Mouse (Mus musculus): ENCODE measurements around the gene Stard10. TPM values are rescaled to one million over a fixed set of nuclear protein-coding genes. Genes with fewer than 3 reads are reported as not detected.

Gene Stard10
- polyA plus RNA-seq, 1 experiment, result 13.5 TPM

- no peak overlapping the region for H3K4me3 ChIP-seq (ENCODE audit: insufficient read depth, low read length)
- no peak overlapping the region for H3K27ac ChIP-seq (ENCODE audit: insufficient read depth, low read length)
- H3K4me1 ChIP-seq (ENCODE audit: control insufficient read depth, insufficient read depth, low read length), result peaks cover 4% of the 10 kb centered on the region; the same call in 1 of the 2 replicates
- TF ChIP-seq CTCF (IDR thresholded peaks at IDR 0.05; ENCODE audit: borderline replicate concordance, insufficient read depth, low read length) (no peak), POLR2A (IDR thresholded peaks at IDR 0.05; ENCODE audit: low read depth, low read length) (no peak)
Observed at GRCm38 (mm10) chr7:101298375-101298774, 18.5 kb upstream of the Stard10 start.

DNA sequence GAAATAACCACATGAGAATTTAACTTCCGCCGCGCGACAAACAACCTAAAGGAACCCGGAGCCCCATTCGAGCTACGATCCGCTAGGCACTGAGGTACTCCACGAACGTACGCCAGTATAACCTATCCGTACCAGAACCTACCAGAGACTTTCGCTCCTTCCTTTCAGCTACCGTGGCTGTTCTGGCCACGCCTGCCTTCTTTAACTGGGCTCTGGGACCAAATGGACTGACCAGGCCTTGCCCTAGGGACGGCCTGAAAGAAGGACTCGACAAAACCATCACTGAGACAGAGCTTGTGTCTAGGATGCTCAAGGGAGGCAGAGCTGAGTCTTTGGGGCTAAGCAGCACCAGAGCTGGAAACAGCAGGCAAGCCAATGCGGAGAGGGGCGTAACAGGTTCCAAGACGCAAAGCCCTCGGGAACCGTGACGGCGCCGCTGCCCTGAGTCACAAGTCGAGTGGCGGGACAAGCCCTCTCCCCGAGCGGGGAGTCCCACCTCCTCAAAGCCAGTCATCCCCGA, 15.5 kb upstream of the Stard10 start:
- Histone ChIP-seq H3K4me3 (ENCODE audit: insufficient read depth, low read length) (peak overlapping the region; percentile 62), H3K27ac (ENCODE audit: insufficient read depth, low read length) (peak overlapping the region; percentile 58), H3K4me1 (ENCODE audit: control insufficient read depth, insufficient read depth, low read length) (peaks cover 4% of the 10 kb centered on the region; the same call in 1 of the 2 replicates)
- TF ChIP-seq CTCF (IDR thresholded peaks at IDR 0.05; ENCODE audit: borderline replicate concordance, insufficient read depth, low read length) (no peak), POLR2A (IDR thresholded peaks at IDR 0.05; ENCODE audit: low read depth, low read length) (no peak)

GRCm38 (mm10) chr7:101301881-101302456, 14.9 kb upstream of the Stard10 start, which contains the start of gene Atg16l2:
Gene Atg16l2, minus strand, starts transcription at chr7:101302251.
- TF ChIP-seq POLR2A (IDR thresholded peaks at IDR 0.05; ENCODE audit: low read depth, low read length) (peak; percentile 74), CTCF (IDR thresholded peaks at IDR 0.05; ENCODE audit: borderline replicate concordance, insufficient read depth, low read length) (no peak)
- Histone ChIP-seq H3K27ac (ENCODE audit: insufficient read depth, low read length) (peak within 1 kb of the TSS; percentile 58), H3K4me3 (ENCODE audit: insufficient read depth, low read length) (peak within 1 kb of the TSS; percentile 62), H3K4me1 (ENCODE audit: control insufficient read depth, insufficient read depth, low read length) (peaks cover 4% of the 10 kb centered on the region; the same call in 1 of the 2 replicates)

- Histone ChIP-seq H3K4me3 (ENCODE audit: insufficient read depth, low read length) (no peak overlapping the region), H3K4me1 (ENCODE audit: control insufficient read depth, insufficient read depth, low read length) (peaks cover 11% of the 10 kb centered on the region), H3K27ac (ENCODE audit: insufficient read depth, low read length) (no peak overlapping the region)
- no peak for TF ChIP-seq CTCF (IDR thresholded peaks at IDR 0.05; ENCODE audit: borderline replicate concordance, insufficient read depth, low read length)
- TF ChIP-seq POLR2A (IDR thresholded peaks at IDR 0.05; ENCODE audit: low read depth, low read length), result no peak
Observed at GRCm38 (mm10) chr7:101302691-101303090, 14.2 kb upstream of the Stard10 start.

GRCm38 (mm10) chr7:101306841-101307240, 10.0 kb upstream of the Stard10 start:
- no peak overlapping the region for H3K4me3 ChIP-seq (ENCODE audit: insufficient read depth, low read length)
- H3K4me1 ChIP-seq (ENCODE audit: control insufficient read depth, insufficient read depth, low read length), result peaks cover 20% of the 10 kb centered on the region
- H3K27ac ChIP-seq (ENCODE audit: insufficient read depth, low read length), result peak overlapping the region; percentile 16
- TF ChIP-seq POLR2A (IDR thresholded peaks at IDR 0.05; ENCODE audit: low read depth, low read length) (no peak), CTCF (IDR thresholded peaks at IDR 0.05; ENCODE audit: borderline replicate concordance, insufficient read depth, low read length) (no peak)

- peak overlapping the region; percentile 84; the same call in 1 of the 2 replicates for H3K27ac ChIP-seq (ENCODE audit: insufficient read depth, low read length)
Observed at GRCm38 (mm10) chr7:101309985-101310326, 6.9 kb upstream of the Stard10 start.

GRCm38 (mm10) chr7:101310327-101311028, 6.4 kb upstream of the Stard10 start:
- TF ChIP-seq POLR2A (IDR thresholded peaks at IDR 0.05; ENCODE audit: low read depth, low read length) (peak; percentile 60), CTCF (IDR thresholded peaks at IDR 0.05; ENCODE audit: borderline replicate concordance, insufficient read depth, low read length) (peak; percentile 54)
- peak overlapping the region; percentile 84 for H3K27ac ChIP-seq (ENCODE audit: insufficient read depth, low read length)
- peak overlapping the region; percentile 45 for H3K4me3 ChIP-seq (ENCODE audit: insufficient read depth, low read length)
- peaks cover 20% of the 10 kb centered on the region for H3K4me1 ChIP-seq (ENCODE audit: control insufficient read depth, insufficient read depth, low read length)

More at GRCm38 (mm10) chr7:101309985-101310326, 6.9 kb upstream of the Stard10 start:
- no peak for TF ChIP-seq CTCF (IDR thresholded peaks at IDR 0.05; ENCODE audit: borderline replicate concordance, insufficient read depth, low read length)
- TF ChIP-seq POLR2A (IDR thresholded peaks at IDR 0.05; ENCODE audit: low read depth, low read length), result no peak
- peaks cover 20% of the 10 kb centered on the region for H3K4me1 ChIP-seq (ENCODE audit: control insufficient read depth, insufficient read depth, low read length)
- peak overlapping the region; percentile 45 for H3K4me3 ChIP-seq (ENCODE audit: insufficient read depth, low read length)

DNA sequence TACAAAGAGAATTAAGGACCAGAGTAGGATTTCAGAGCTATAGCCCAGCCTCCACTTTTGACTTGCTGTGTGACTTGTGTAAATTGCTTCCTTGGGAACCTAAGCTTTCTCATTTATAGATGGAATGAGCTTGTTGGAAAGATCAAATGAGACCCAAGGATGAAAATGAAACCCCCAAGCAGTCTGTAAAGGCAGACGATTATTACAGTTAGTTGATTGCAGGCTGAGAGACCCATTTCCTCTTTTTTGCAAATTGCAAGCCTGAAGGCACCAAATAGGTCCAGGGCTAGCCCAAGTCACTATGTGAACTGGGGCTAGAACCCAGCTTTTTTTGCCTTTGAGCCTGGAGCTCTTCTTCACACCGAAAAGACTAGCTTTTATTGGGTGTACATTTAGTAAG, 5.8 kb upstream of the Stard10 start:
- Histone ChIP-seq H3K4me3 (ENCODE audit: insufficient read depth, low read length) (no peak overlapping the region), H3K27ac (ENCODE audit: insufficient read depth, low read length) (no peak overlapping the region; the same call in 1 of the 2 replicates), H3K4me1 (ENCODE audit: control insufficient read depth, insufficient read depth, low read length) (peaks cover 20% of the 10 kb centered on the region)
- TF ChIP-seq CTCF (IDR thresholded peaks at IDR 0.05; ENCODE audit: borderline replicate concordance, insufficient read depth, low read length) (no peak), POLR2A (IDR thresholded peaks at IDR 0.05; ENCODE audit: low read depth, low read length) (no peak)

DNA sequence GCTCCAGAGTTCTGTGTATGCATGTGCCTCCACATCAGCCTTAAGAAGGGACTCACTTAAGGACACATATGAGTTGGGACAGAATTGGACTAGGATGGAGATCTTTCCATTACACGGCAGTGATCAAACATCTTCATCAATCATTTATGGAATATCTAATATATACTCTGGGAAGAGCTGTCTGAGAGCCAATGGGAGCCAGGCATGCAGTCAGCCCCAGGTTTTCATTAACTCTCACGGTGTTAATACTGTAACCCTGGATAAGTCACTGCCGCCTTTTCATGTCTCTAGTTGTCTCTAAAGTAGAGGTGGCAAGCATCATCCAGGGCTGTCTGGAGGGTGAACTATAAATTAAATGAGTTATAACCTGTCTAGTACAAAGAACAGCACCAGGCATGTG, 3.9 kb upstream of the Stard10 start:
- Histone ChIP-seq H3K4me3 (ENCODE audit: insufficient read depth, low read length) (no peak overlapping the region), H3K4me1 (ENCODE audit: control insufficient read depth, insufficient read depth, low read length) (peaks cover 10% of the 10 kb centered on the region; the same call in 1 of the 2 replicates), H3K27ac (ENCODE audit: insufficient read depth, low read length) (no peak overlapping the region)
- TF ChIP-seq CTCF (IDR thresholded peaks at IDR 0.05; ENCODE audit: borderline replicate concordance, insufficient read depth, low read length), result no peak
- TF ChIP-seq POLR2A (IDR thresholded peaks at IDR 0.05; ENCODE audit: low read depth, low read length), result no peak

- H3K27ac ChIP-seq (ENCODE audit: insufficient read depth, low read length), result peak overlapping the region; percentile 14; the same call in 1 of the 2 replicates
- TF ChIP-seq CTCF (IDR thresholded peaks at IDR 0.05; ENCODE audit: borderline replicate concordance, insufficient read depth, low read length), result no peak
- no peak for TF ChIP-seq POLR2A (IDR thresholded peaks at IDR 0.05; ENCODE audit: low read depth, low read length)
- H3K4me1 ChIP-seq (ENCODE audit: control insufficient read depth, insufficient read depth, low read length), result peaks cover 6% of the 10 kb centered on the region; the same call in 1 of the 2 replicates
- H3K4me3 ChIP-seq (ENCODE audit: insufficient read depth, low read length), result no peak overlapping the region
Observed at GRCm38 (mm10) chr7:101314396-101314795, 2.5 kb upstream of the Stard10 start.

Measured in embryonic fibroblast, embryonic 13.5 days (primary cell).